Mouse (Mus musculus) R1 (cell line): ENCODE data around the gene Parp11.

Experiments used
- DNase-seq: peaks from one replicate; pipeline ENCODE4 v3.0.0-alpha.2; 2018; ENCODE audit warnings: low read depth, low spot score

Gene Parp11

DNA sequence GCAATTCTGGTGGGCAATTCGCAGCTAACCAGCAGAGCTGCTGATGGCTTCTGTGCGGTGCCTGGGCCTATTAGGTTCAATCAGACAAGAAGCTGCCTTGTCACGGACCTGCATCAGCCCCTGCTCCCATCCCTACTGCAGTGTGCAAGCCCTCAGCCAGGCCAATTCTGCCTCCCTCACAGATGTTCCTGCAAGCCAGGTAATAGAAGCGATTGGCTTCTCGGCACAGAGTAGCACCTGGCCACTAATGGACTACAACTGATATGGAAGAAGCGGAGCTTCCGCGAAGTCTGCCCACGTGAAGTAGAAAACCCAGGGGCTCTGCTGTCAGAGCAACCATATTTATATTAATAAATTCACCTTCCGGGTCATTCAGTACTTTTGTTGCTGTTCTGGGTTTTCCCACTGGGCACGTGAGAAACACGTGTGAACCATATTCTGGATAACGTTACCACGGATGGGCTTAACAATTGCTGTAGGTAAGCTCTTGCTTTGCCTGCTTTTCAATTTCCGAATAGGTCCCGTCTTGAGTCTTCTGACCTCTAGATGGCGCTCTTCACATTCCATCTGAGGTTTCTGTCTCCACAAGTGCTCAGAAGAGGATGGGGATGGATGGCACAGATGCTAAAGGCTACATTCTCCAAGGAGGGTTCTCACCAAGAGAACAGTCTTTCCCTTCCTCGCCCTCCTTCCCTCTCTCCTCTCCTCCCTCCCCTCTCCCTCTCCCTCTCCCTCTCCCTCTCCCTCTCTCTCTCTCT is 95.2 kb downstream of the Parp11 start:
- DNase-seq = peak; percentile 83
